Mouse (Mus musculus): ENCODE results near the gene Cacna1b.

Cacna1b gene

GRCm38 (mm10) chr2:24659150-24659775 lies 103.7 kb downstream of the Cacna1b start:
- no peak for DNase-seq (ENCODE audit: low spot score)

GRCm38 (mm10) chr2:24648503-24648902 lies 114.4 kb downstream of the Cacna1b start:
- peak; percentile 44 for DNase-seq (ENCODE audit: low spot score)

- no peak for DNase-seq (ENCODE audit: low spot score)
Observed at GRCm38 (mm10) chr2:24646452-24647146, 116.4 kb downstream of the Cacna1b start.

- no peak for DNase-seq (ENCODE audit: low spot score)
Observed at GRCm38 (mm10) chr2:24642834-24643233, 120.1 kb downstream of the Cacna1b start.

- peak; percentile 41 for DNase-seq (ENCODE audit: low spot score)
Observed at GRCm38 (mm10) chr2:24638102-24638954, 124.6 kb downstream of the Cacna1b start.

GRCm38 (mm10) chr2:24633645-24634044 lies 129.3 kb downstream of the Cacna1b start:
- DNase-seq (ENCODE audit: low spot score): no peak

GRCm38 (mm10) chr2:24617141-24617540 lies 145.8 kb downstream of the Cacna1b start:
- DNase-seq (ENCODE audit: low spot score): no peak

GRCm38 (mm10) chr2:24609789-24610188 lies 153.2 kb downstream of the Cacna1b start:
- no peak for DNase-seq (ENCODE audit: low spot score)

- no peak for DNase-seq (ENCODE audit: low spot score)
Observed at GRCm38 (mm10) chr2:24608765-24609138, 154.2 kb downstream of the Cacna1b start.

- peak; percentile 14 for DNase-seq (ENCODE audit: low spot score)
Observed at GRCm38 (mm10) chr2:24607905-24608764, 154.8 kb downstream of the Cacna1b start.

- DNase-seq (ENCODE audit: low spot score): no peak
Observed at GRCm38 (mm10) chr2:24606531-24606930, 156.4 kb downstream of the Cacna1b start.

- no peak for DNase-seq (ENCODE audit: low spot score)
Observed at GRCm38 (mm10) chr2:24605096-24605495, 157.9 kb downstream of the Cacna1b start.

GRCm38 (mm10) chr2:24589426-24589825 lies 173.5 kb downstream of the Cacna1b start:
- no peak for DNase-seq (ENCODE audit: low spot score)

GRCm38 (mm10) chr2:24587999-24588398 lies 175.0 kb downstream of the Cacna1b start:
- DNase-seq (ENCODE audit: low spot score): no peak

- DNase-seq (ENCODE audit: low spot score): peak; percentile 77
Observed at GRCm38 (mm10) chr2:24574616-24575015, 188.3 kb downstream of the Cacna1b start.

GRCm38 (mm10) chr2:24570917-24571316 lies 192.0 kb downstream of the Cacna1b start:
- DNase-seq (ENCODE audit: low spot score): no peak

GRCm38 (mm10) chr2:24568555-24568954 lies 194.4 kb downstream of the Cacna1b start:
- DNase-seq (ENCODE audit: low spot score): peak; percentile 84

GRCm38 (mm10) chr2:24562547-24563290 lies 200.2 kb downstream of the Cacna1b start:
- no peak for DNase-seq (ENCODE audit: low spot score)

GRCm38 (mm10) chr2:24561946-24562345 lies 201.0 kb downstream of the Cacna1b start:
- DNase-seq (ENCODE audit: low spot score): peak; percentile 12

- DNase-seq (ENCODE audit: low spot score): no peak
Observed at GRCm38 (mm10) chr2:24560201-24560600, 202.8 kb downstream of the Cacna1b start.

- no peak for DNase-seq (ENCODE audit: low spot score)
Observed at GRCm38 (mm10) chr2:24556347-24556746, 206.6 kb downstream of the Cacna1b start.
